Mouse (Mus musculus) hindbrain, embryonic 12.5 days (tissue): Measurements from ENCODE around the gene Svs6. TPM values are rescaled to one million over a fixed set of nuclear protein-coding genes. Genes with fewer than 3 reads are reported as not detected.

Experiments used
- ATAC-seq: fragments of 200-750 bp; cut with Nextera tagmentation; 2 replicates; pipeline ENCODE4 v1.8.0; 2017; ENCODE audit warnings: moderate TSS enrichment; ENCODE audit not compliant: low FRiP score
- H3K27ac ChIP-seq: fragments of 300-500 bp; sonication (generic); 2 replicates; pipeline ENCODE4 v1.5.1; 2016; ENCODE audit warnings: mild to moderate bottlenecking
- H3K27me3 ChIP-seq: fragments of 300-500 bp; sonication (generic); 2 replicates; pipeline ENCODE4 v1.6.1; 2016; ENCODE audit warnings: mild to moderate bottlenecking
- H3K36me3 ChIP-seq: fragments of 300-500 bp; sonication (generic); 2 replicates; pipeline ENCODE4 v1.6.1; 2016; ENCODE audit warnings: mild to moderate bottlenecking
- H3K4me1 ChIP-seq: fragments of 300-500 bp; sonication (generic); 2 replicates; pipeline ENCODE4 v1.6.1; 2016
- H3K4me2 ChIP-seq: fragments of 300-500 bp; sonication (generic); replicated peaks from 2 replicates; pipeline ENCODE4 v1.6.1; 2016; ENCODE audit warnings: mild to moderate bottlenecking
- H3K4me3 ChIP-seq: fragments of 300-500 bp; sonication (generic); 2 replicates; pipeline ENCODE4 v1.5.1; 2016; ENCODE audit warnings: mild to moderate bottlenecking
- H3K9ac ChIP-seq: fragments of 300-500 bp; sonication (generic); 2 replicates; pipeline ENCODE4 v1.6.1; 2016; ENCODE audit warnings: mild to moderate bottlenecking, moderate library complexity
- H3K9me3 ChIP-seq: fragments of 300-500 bp; sonication (generic); replicated peaks from 2 replicates; pipeline ENCODE4 v1.6.1; 2016; ENCODE audit warnings: mild to moderate bottlenecking
- WGBS: fragments of 180-500 bp; shearing (Covaris S2); methylation state at CpG from one replicate; pipeline ENCODE4 v1.1.7; 2016; 5-methylcytosine and 5-hydroxymethylcytosine counted together
- microRNA-seq: library from miRNA; unstranded; fragments of <30 nt; microRNA quantifications from one replicate; pipeline ENCODE4, GENCODE M21; 2017
- polyA plus RNA-seq: library from polyadenylated mRNA; unstranded; fragments of >200 nt; fragmentation: Nextera tagmentation; extraction: Ambion mirVana; gene quantifications from 2 replicates; pipeline ENCODE4 v1.2.1, GENCODE M21; 2016

Svs6 gene
- polyA plus RNA-seq, 1 experiment from 2014 or later: not detected

DNA sequence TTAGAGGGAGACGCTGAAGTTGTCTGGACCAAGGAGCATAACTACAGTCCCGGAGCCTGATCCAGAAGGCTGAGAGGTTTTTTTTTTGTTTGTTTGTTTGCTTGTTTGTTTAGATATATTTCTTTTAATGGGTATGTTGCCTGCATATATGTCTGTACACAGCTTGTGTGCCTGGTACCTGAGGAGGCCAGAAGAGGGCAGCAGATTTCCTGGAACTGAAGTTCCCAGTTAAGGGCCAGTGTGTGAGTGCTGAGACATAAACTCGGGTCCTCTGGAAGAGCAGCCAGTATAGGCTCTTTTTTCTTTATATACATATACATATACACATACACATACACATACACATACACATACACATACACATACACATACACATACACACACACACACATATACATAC lies 41.8 kb downstream of the Svs6 start:
- no peak overlapping the region for H3K27ac ChIP-seq

DNA sequence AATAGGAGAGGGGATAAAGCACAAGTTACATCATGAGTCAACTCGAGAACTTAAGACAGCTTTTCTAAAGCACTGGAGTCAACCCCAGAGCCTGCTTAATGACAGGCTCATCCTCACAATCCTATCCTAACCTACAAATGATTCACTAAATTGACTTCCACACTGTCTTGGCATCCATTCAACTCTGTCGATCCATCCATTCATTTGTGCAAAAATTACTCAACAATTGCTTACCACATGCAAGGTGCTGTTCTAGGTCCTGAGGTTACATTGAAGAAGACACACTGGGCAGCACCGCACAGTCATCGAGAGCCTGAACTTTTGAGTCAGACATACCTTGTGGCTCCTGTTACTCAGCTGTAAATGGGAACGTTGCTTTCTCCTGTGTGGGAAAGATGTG lies 42.5 kb downstream of the Svs6 start:
- H3K27ac ChIP-seq: no peak overlapping the region
- ATAC-seq: no peak
- H3K4me3 ChIP-seq: no peak overlapping the region
- no peaks in the 10 kb centered on the region for H3K36me3 ChIP-seq
- no peak overlapping the region for H3K4me2 ChIP-seq
- no peak overlapping the region for H3K9ac ChIP-seq
- no peaks in the 10 kb centered on the region for H3K9me3 ChIP-seq
- WGBS: 80% methylated on average over 5 of the region's 5 CpGs
- H3K4me1 ChIP-seq: peaks cover 7% of the 10 kb centered on the region; the same call in 1 of the 2 replicates
- H3K27me3 ChIP-seq: 0 out of 2 replicates have a peak, but pooled peaks cover 2% of the 10 kb centered on the region

More for the DNA sequence above, 41.8 kb downstream of the Svs6 start:
- Histone ChIP-seq H3K36me3 (no peaks in the 10 kb centered on the region), H3K27me3 (0 out of 2 replicates have a peak, but pooled peaks cover 2% of the 10 kb centered on the region), H3K4me3 (no peak overlapping the region), H3K9ac (no peak overlapping the region), H3K4me1 (peaks cover 7% of the 10 kb centered on the region; the same call in 1 of the 2 replicates), H3K4me2 (no peak overlapping the region), H3K9me3 (no peaks in the 10 kb centered on the region)
- no peak for ATAC-seq
- WGBS: 87% methylated on average over 3 of the region's 3 CpGs

DNA sequence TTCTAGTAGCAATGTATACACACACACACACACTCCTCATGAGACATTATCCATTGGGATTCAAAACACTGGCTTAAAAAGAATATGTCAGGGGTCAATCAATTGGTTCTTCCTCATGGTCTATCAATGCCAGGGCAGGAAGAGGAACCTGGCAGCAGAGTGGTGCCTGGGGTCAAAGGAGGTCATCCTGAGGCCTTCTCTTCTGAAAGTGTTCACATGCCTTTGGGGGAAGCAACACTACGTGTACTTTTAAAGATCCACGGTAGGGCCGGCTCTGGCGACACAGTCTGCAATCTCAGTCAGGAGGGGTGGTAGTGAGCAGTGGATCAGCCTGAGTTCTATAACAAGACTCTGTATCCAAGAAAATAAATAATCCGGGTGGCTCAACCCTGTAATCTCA lies 43.1 kb downstream of the Svs6 start:
- ATAC-seq: no peak
- Histone ChIP-seq H3K9ac (no peak overlapping the region), H3K27me3 (0 out of 2 replicates have a peak, but pooled peaks cover 2% of the 10 kb centered on the region), H3K36me3 (no peaks in the 10 kb centered on the region), H3K4me1 (peaks cover 7% of the 10 kb centered on the region; the same call in 1 of the 2 replicates), H3K27ac (no peak overlapping the region), H3K4me2 (no peak overlapping the region), H3K4me3 (no peak overlapping the region), H3K9me3 (no peaks in the 10 kb centered on the region)
- 74% methylated on average over 5 of the region's 5 CpGs for WGBS

DNA sequence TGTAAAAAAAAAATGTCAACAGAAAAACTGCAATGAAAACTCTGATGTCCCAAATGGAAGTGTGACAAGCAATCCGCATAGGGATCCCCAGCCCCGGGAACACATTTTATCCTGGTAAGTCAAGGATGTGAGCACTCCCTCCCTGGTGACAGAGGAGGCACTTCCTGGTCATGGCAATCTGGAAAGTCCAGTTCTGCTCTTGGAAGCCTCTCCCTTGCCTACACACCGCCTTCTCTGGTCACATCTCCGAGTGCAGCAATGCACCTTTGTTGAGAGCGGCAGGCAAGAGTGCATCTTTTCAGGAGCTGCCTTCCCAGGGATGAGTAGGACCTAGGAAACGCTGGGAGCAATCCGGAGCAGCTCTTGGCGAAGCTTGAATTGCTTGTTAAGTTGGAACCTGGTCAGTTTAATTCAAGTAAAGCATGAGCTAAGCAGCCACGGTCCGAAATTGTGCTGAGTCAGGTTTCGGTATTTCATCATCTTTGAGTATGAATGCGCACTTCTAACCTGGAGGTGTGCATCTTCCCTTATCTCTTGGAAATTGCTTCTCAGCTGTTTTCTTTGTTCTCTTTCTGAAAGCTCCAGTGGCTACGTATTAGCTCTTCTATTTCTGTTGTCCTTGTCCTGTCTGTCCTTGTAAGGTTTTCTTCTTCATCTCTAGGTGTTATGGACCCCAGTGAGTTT lies 44.6 kb downstream of the Svs6 start:
- Histone ChIP-seq H3K9me3 (no peaks in the 10 kb centered on the region), H3K27ac (no peak overlapping the region), H3K4me3 (no peak overlapping the region), H3K4me2 (no peak overlapping the region), H3K4me1 (peaks cover 7% of the 10 kb centered on the region; the same call in 1 of the 2 replicates), H3K27me3 (0 out of 2 replicates have a peak, but pooled peaks cover 2% of the 10 kb centered on the region), H3K36me3 (no peaks in the 10 kb centered on the region), H3K9ac (no peak overlapping the region; the same call in 1 of the 2 replicates)
- whole genome bisulfite sequencing: 33% methylated on average over 13 of the region's 13 CpGs
- no peak for ATAC-seq

DNA sequence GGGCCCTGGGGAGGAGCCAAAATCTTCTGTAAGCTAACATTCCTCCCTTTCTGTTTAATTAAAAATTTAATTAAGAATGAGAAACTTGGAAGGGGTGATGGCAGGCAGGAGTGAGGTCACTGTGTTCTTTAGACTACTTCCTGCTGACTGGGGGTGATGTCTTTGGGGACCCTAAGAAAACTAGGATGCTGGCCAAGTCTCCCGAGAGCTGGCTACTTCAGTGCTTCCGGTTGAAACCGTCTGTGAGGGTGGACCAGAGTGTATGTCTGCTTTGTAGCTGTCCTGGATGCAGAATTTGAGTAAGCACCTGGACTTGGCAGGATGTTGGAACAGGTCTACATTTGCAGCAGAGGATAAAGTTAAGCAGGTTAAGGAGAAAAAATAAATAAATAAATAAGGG lies 50.4 kb downstream of the Svs6 start:
- Histone ChIP-seq H3K9me3 (no peaks in the 10 kb centered on the region), H3K36me3 (no peaks in the 10 kb centered on the region), H3K27me3 (no peaks in the 10 kb centered on the region), H3K4me1 (no peaks in the 10 kb centered on the region), H3K9ac (no peak overlapping the region), H3K27ac (no peak overlapping the region), H3K4me3 (no peak overlapping the region), H3K4me2 (no peak overlapping the region)
- WGBS: 70% methylated on average over 3 of the region's 3 CpGs
- ATAC-seq: no peak

Small RNA genes lying within 50 kb of the gene (microRNA-seq; reads per million reads assigned to microRNA genes)
- not detected for gene Mir7678

Other genes starting within 250 kb of the Svs6 start
- gene Stk4, start 246.4 kb upstream of the Svs6 start, polyA plus RNA-seq: 32.0 and 34.5 TPM in 2 replicates
- 47.0 and 47.8 TPM in 2 replicates for gene Tomm34, start 245.6 kb upstream of the Svs6 start, polyA plus RNA-seq
- gene Kcns1, start 145.6 kb upstream of the Svs6 start, polyA plus RNA-seq: 0.27 and 0.30 TPM in 2 replicates
- not detected in 2 replicates for gene Wfdc5, start 134.0 kb upstream of the Svs6 start, polyA plus RNA-seq
- 0.31 TPM in 1 of 2 replicates, not detected in the other for gene Wfdc12, start 126.1 kb upstream of the Svs6 start, polyA plus RNA-seq
- not detected in 2 replicates for gene Wfdc15a, start 116.6 kb upstream of the Svs6 start, polyA plus RNA-seq
- not detected in 2 replicates for gene Wfdc15b, start 95.1 kb upstream of the Svs6 start, polyA plus RNA-seq
- gene Svs2, start 78.3 kb upstream of the Svs6 start, polyA plus RNA-seq: not detected in 2 replicates
- not detected in 2 replicates for gene Svs3b, start 60.1 kb upstream of the Svs6 start, polyA plus RNA-seq
- gene Svs4, start 38.3 kb upstream of the Svs6 start, polyA plus RNA-seq: not detected in 2 replicates
- gene Svs3a, start 27.5 kb upstream of the Svs6 start, polyA plus RNA-seq: not detected in 2 replicates
- gene Svs5, start 16.0 kb downstream of the Svs6 start, polyA plus RNA-seq: not detected in 2 replicates
- gene Slpi, start 72.3 kb downstream of the Svs6 start, polyA plus RNA-seq: 1.2 and 2.0 TPM in 2 replicates
- gene Rbpjl, start 86.4 kb downstream of the Svs6 start, polyA plus RNA-seq: 0.33 and 0.37 TPM in 2 replicates
- 31.5 and 39.5 TPM in 2 replicates for gene Matn4, start 88.4 kb downstream of the Svs6 start, polyA plus RNA-seq
- gene Sdc4, start 127.1 kb downstream of the Svs6 start, polyA plus RNA-seq: 17.6 and 18.8 TPM in 2 replicates
- gene Sys1, start 140.2 kb downstream of the Svs6 start, polyA plus RNA-seq: 65.1 and 71.5 TPM in 2 replicates
- 1.2 and 5.7 TPM in 2 replicates for gene Gm20458, start 144.2 kb downstream of the Svs6 start, polyA plus RNA-seq
- gene Trp53tg5, start 157.0 kb downstream of the Svs6 start, polyA plus RNA-seq: not detected in 2 replicates
- gene Dbndd2, start 169.4 kb downstream of the Svs6 start, polyA plus RNA-seq: 5.1 and 7.2 TPM in 2 replicates
- 48.9 and 53.3 TPM in 2 replicates for gene Pigt, start 180.8 kb downstream of the Svs6 start, polyA plus RNA-seq
- gene Wfdc2, start 245.7 kb downstream of the Svs6 start, polyA plus RNA-seq: 21.0 and 48.2 TPM in 2 replicates